Mouse (Mus musculus) bone marrow, adult 2 months (tissue): ENCODE results near the gene Pnmal2. TPM values are rescaled to one million over a fixed set of nuclear protein-coding genes. Genes with fewer than 3 reads are reported as not detected.

Source experiments
- H3K27ac ChIP-seq: fragments of 200-500 bp; 2 replicates; pipeline ENCODE4 v1.5.1; 2012; ENCODE audit warnings: low read depth, mild to moderate bottlenecking, control low read depth, inconsistent platforms, low read length; ENCODE audit not compliant: control insufficient read depth, poor library complexity, insufficient read depth
- H3K4me1 ChIP-seq: fragments of 200-500 bp; 2 replicates; pipeline ENCODE4 v1.6.1; 2011; ENCODE audit warnings: low read length; ENCODE audit not compliant: control insufficient read depth, insufficient read depth
- H3K4me3 ChIP-seq: fragments of 200-500 bp; replicated peaks from 2 replicates; pipeline ENCODE3; 2011; ENCODE audit warnings: mild to moderate bottlenecking, low read depth, low read length, control low read depth; ENCODE audit not compliant: control insufficient read depth
- CTCF ChIP-seq: fragments of 200-500 bp; IDR thresholded peaks from 2 replicates; pipeline ENCODE4 v1.5.1; 2011; ENCODE audit warnings: low read length, control low read depth; ENCODE audit not compliant: control insufficient read depth, insufficient read depth
- POLR2A ChIP-seq: fragments of 200-500 bp; IDR thresholded peaks from 2 replicates; pipeline ENCODE4 v1.6.1; 2011; ENCODE audit warnings: low read depth, mild to moderate bottlenecking, control low read depth, low read length, borderline replicate concordance; ENCODE audit not compliant: control insufficient read depth
- WGBS: fragments of 180-500 bp; shearing (Covaris S2); methylation state at CpG from one replicate; pipeline ENCODE4 v1.1.7; 2018; 5-methylcytosine and 5-hydroxymethylcytosine counted together
- polyA plus RNA-seq: library from polyadenylated mRNA; stranded (reverse); fragments of >200 nt; gene quantifications from 2 replicates; pipeline ENCODE4 v1.2.4, GENCODE M21; 2011; ENCODE audit warnings: low replicate concordance; ENCODE audit not compliant: missing spikeins, insufficient read depth, insufficient read length

The Pnmal2 gene
- polyA plus RNA-seq, 1 experiment: not detected

DNA sequence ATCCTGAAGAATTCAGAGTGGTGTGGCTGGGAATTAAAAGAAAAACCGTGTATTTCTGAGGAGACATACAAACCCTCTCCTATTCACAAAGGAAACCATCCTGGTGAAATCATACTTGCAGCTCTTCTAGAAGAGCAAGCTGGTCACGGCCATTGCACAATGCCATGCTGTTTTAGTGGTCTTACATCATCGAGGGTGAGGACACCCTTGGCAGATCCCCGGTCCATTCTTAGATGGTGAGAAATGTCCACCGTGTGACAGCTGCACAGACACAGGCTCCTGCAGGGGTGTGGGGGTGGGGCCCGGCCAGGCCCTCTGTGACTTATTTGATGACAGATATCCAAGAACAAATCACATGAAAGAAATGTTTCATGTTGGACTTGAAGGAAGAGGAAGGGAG lies 29.5 kb downstream of the Pnmal2 start:
- peaks cover 1% of the 10 kb centered on the region; the same call in 1 of the 2 replicates for H3K4me1 ChIP-seq
- H3K27ac ChIP-seq: no peak overlapping the region
- H3K4me3 ChIP-seq: no peak overlapping the region
- WGBS: 42% methylated on average over 6 of the region's 6 CpGs
- TF ChIP-seq POLR2A (no peak), CTCF (no peak)

DNA sequence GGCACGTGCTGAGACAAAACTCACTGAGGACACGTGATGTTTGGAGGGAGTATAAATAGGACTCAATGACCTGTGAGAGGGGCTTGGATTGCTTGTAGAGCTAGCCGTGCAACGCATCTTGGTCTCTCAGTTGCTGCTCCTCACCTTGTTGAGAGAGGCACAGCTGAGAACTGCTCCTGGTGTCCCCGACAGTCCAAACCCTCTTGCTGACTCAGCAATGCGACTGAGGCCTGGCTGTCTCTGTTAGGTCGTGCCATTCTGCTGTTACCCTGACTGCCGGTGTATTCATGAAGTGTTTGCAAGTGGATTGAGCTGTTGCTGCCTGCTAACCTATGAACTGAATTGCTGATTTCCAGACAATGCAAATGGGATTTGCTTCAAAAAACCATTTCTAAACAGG lies 31.8 kb downstream of the Pnmal2 start:
- 82% methylated on average over 8 of the region's 8 CpGs for WGBS
- Histone ChIP-seq H3K27ac (no peak overlapping the region), H3K4me3 (no peak overlapping the region), H3K4me1 (peaks cover 1% of the 10 kb centered on the region; the same call in 1 of the 2 replicates)
- TF ChIP-seq POLR2A (no peak), CTCF (no peak)

DNA sequence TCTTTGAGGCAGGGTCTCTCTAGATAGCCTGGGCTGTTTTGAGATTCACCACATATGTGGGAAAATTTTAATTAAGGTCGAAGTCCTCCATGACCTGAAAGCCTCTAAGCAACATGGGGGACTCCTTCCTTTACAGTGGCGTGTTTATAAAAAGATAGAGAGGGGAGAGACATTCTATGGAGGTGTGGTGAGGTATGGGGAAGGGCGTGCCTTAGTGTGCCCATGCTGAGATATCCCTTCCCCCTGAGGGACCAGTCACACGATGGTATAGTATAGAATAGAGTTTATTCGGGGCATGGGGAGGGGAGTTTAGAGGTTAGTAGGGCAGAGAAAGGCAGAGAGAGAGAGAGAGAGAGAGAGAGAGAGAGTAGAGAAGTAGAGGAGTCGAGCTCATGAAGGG lies 33.7 kb downstream of the Pnmal2 start:
- Histone ChIP-seq H3K4me3 (no peak overlapping the region), H3K4me1 (peaks cover 1% of the 10 kb centered on the region), H3K27ac (no peak overlapping the region)
- WGBS: 55% methylated on average over 6 of the region's 6 CpGs
- TF ChIP-seq POLR2A (no peak), CTCF (no peak)

DNA sequence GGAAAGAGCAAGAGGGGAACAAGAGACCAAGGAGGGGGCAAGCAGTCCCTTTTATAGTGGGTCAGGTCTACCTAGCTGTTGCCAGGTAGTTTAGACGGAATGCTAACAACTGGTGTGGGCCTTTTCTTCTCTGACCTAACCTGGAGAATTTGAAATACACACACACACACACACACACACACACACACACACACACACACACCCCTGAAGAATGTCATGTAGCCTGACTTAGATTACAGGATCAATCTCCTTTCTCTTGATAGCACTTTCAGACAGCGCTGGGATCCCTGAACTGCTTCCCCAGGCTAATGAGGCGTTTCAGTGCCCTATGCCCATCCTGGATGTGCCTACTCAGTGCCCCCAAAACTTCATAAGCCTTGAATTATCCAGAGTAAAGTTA lies 34.1 kb downstream of the Pnmal2 start:
- Histone ChIP-seq H3K4me1 (peaks cover 1% of the 10 kb centered on the region), H3K27ac (no peak overlapping the region), H3K4me3 (no peak overlapping the region)
- TF ChIP-seq CTCF: no peak
- no peak for TF ChIP-seq POLR2A
- WGBS: 75% methylated on average over 3 of the region's 3 CpGs

DNA sequence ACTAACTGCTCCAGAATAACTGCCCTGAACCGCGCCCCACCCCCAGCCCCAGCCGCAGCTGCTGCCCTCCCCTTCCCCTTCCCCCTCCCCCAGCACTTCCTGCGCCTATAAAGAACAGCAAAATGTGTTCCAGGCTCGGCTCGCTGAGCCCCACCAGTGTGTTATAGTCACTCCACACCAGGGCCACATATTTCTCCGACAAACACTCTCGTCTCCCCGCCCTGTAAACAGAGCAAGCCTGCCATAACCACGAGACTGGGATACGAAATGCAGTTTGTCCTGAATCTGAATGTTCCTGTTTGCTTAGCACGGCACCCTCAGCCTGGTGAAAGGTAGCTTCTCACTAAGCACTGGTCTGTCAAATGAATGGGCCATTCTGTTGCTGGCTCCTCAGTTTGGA lies 35.9 kb downstream of the Pnmal2 start:
- Histone ChIP-seq H3K4me1 (peaks cover 1% of the 10 kb centered on the region), H3K27ac (no peak overlapping the region; the same call in 1 of the 2 replicates), H3K4me3 (peak overlapping the region; percentile 63)
- WGBS: under 1% methylated on average over 12 of the region's 12 CpGs
- TF ChIP-seq CTCF (no peak), POLR2A (no peak)

DNA sequence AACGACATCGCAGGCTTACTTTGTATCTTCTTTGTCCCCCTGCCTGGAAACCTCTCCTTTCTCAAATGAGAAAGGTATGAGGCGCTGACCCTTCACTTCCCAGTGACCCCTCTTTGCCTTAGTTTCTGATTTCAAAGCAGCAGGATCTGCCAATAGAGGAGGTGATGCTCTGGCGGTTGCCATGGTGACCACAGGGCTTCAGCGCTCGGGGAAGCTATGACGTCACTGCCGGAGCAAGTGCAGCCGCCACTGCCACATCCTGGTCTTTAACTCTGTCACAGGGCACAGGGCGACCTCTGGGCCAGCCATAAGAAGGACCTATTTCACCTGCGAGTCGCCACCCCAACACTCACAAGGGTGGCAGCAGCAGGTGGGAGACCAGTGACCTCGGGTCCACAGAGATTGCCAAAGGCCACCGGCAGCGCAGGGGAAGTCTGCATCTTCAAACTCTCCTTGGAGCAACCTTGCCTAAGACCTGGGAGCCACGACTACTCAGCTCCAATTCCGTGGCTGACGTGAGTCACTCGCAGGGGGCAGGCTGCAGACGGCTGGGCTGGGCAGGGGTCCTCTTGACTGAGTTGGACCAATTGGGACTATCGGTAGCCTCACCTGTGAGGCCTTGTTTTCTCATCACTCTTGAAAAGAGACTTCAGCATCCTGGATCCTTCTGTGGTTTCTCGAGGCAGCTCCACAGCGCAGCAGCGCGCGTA lies 38.5 kb downstream of the Pnmal2 start, which contains the start of gene Gm42372:
Gene Gm42372, plus strand, starts transcription at position 228 of the 710 bp plus-strand sequence.
- no peak for TF ChIP-seq POLR2A
- TF ChIP-seq CTCF: no peak
- H3K4me3 ChIP-seq: no peak within 1 kb of the TSS
- 31% methylated on average over 26 of the region's 26 CpGs for WGBS
- peaks cover 1% of the 10 kb centered on the region for H3K4me1 ChIP-seq
- no peak within 1 kb of the TSS for H3K27ac ChIP-seq

DNA sequence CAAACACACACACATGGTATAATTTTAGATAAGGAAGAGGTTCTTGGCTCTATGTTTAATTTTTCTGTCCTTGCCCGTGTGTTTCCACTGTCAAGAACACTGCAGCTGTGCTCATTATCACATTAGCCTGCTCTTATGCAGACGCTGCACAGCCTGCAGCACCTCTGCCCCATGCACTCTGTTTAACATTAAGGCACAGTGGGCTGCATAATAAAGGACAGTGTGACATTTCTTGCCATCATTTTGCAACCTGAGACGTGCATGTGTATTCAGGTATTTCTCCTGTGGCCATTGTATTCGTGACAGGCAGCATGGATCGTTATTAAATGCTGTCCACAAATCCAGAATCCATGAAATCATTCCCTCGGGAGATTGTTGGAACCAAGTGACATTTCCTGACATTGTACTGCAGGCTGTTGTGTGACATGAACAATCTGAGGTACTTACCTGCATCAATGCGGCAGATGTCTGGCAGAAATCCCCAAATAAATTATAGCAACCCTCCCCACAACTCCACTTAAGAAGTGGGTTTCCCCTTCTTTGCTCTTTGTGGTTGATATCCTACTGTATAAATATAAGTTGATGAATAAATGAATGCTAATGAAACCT lies 43.2 kb downstream of the Pnmal2 start:
- Histone ChIP-seq H3K4me1 (no peaks in the 10 kb centered on the region; the same call in 1 of the 2 replicates), H3K27ac (no peak overlapping the region), H3K4me3 (no peak overlapping the region)
- 69% methylated on average over 7 of the region's 7 CpGs for WGBS
- TF ChIP-seq POLR2A (no peak), CTCF (no peak)

DNA sequence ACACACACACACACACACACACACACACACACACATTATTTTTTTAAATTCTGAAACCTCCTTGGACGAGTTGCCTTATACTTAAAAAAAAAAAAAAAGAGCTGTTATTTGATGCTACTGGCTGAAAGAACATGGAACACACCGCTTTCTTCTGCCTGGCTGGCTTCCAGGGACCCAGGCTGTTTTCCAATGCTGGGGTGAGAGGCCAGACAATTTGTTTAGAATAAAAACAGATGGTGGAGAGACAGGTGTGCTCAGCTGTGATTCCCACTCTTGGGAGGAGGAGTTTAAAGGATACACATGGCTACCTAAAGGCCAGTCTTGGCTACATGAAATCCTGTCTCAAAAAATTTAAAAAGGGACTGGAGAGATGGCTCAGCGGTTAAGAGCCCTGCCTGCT lies 43.9 kb downstream of the Pnmal2 start:
- 77% methylated on average over 3 of the region's 3 CpGs for WGBS
- Histone ChIP-seq H3K4me3 (no peak overlapping the region), H3K27ac (no peak overlapping the region), H3K4me1 (no peaks in the 10 kb centered on the region)
- TF ChIP-seq CTCF (no peak), POLR2A (no peak)
